Mouse (Mus musculus): ENCODE measurements at regions not wholly inside any gene's neighbourhood (a gene's known extent, or its start where the extent isn't known, plus 50 kb on each side); places are given as distances from the start of the nearest gene placed in this dataset.

GRCm38 (mm10) chr4:10242117-10242516, 632.2 kb upstream of the 2610301B20Rik start:
- in situ Hi-C loops (cut with MboI; ENCODE audit: low pct_ligation_motif_present, low pct_unique_long_range_greater_than_20kb, low sequenced_read_pairs), result no loop called here
- TF ChIP-seq SMC3 (IDR thresholded peaks at IDR 0.05; ENCODE audit: low read depth, low read length) (no peak), MAZ (IDR thresholded peaks at IDR 0.05; ENCODE audit: low read depth, low read length) (no peak), ELF1 (IDR thresholded peaks at IDR 0.05; ENCODE audit: low read depth, low read length) (no peak), BHLHE40 (IDR thresholded peaks at IDR 0.05; ENCODE audit: low read depth, low read length) (no peak), PAX5 (IDR thresholded peaks at IDR 0.05; ENCODE audit: low read length) (no peak), USF2 (conservative IDR thresholded peaks at IDR 0.05; ENCODE audit: low read depth, low read length) (no peak), TCF12 (IDR thresholded peaks at IDR 0.05; ENCODE audit: low read depth, low read length) (no peak), HCFC1 (IDR thresholded peaks at IDR 0.05; ENCODE audit: low read depth, low read length) (no peak), E2F4 (IDR thresholded peaks at IDR 0.05; ENCODE audit: insufficient replicate concordance, low read depth, low read length) (no peak)

GRCm38 (mm10) chr4:10242909-10243308, 631.4 kb upstream of the 2610301B20Rik start:
- H3K27ac ChIP-seq (ENCODE audit: insufficient read depth, low read depth), result no peak overlapping the region
- no peak overlapping the region for H3K4me2 ChIP-seq (ENCODE audit: insufficient read depth, low read depth, poor library complexity, severe bottlenecking)
- no peaks in the 10 kb centered on the region for H3K36me3 ChIP-seq (replicated peaks in 1 of 2; ENCODE audit: control insufficient read depth in 1 of 2, insufficient read depth in 1 of 2, low read length in 1 of 2)
- DNase-seq (ENCODE audit: extremely low read depth), result no peak
- in situ Hi-C loops (cut with MboI; ENCODE audit: low pct_ligation_motif_present, low pct_unique_long_range_greater_than_20kb, low sequenced_read_pairs), result no loop called here
- no peak overlapping the region for H3K9ac ChIP-seq (ENCODE audit: insufficient read depth, low read depth)
- TF ChIP-seq MYC (IDR thresholded peaks at IDR 0.05; ENCODE audit: low read depth, low read length) (no peak), ZC3H11A (IDR thresholded peaks at IDR 0.05; ENCODE audit: low read depth, low read length) (no peak)
- no peaks in the 10 kb centered on the region for H3K27me3 ChIP-seq (replicated peaks)
- H3K4me3 ChIP-seq (replicated peaks in 1 of 3; ENCODE audit: low read depth in 2 of 3, low read length in 2 of 3, poor library complexity in 1 of 3), result no peak overlapping the region
- no peaks in the 10 kb centered on the region for H3K9me3 ChIP-seq (replicated peaks; ENCODE audit: low read length)
- H3K4me1 ChIP-seq (ENCODE audit: control insufficient read depth in 1 of 2, insufficient read depth in 2 of 2), result no peaks in the 10 kb centered on the region
- H3K79me2 ChIP-seq (replicated peaks; ENCODE audit: control insufficient read depth, extremely low read depth, insufficient read depth, poor library complexity, severe bottlenecking), result no peaks in the 10 kb centered on the region
- dilution Hi-C loops (cut with MboI; ENCODE audit: extremely low pct_ligation_motif_present, extremely low pct_unique_long_range_greater_than_20kb, low sequenced_read_pairs), result no loop called here

More at GRCm38 (mm10) chr4:10242117-10242516, 632.2 kb upstream of the 2610301B20Rik start:
- H3K4me1 ChIP-seq (ENCODE audit: control insufficient read depth in 1 of 2, insufficient read depth in 2 of 2), result no peaks in the 10 kb centered on the region
- no peaks in the 10 kb centered on the region for H3K79me2 ChIP-seq (replicated peaks; ENCODE audit: control insufficient read depth, extremely low read depth, insufficient read depth, poor library complexity, severe bottlenecking)
- H3K27me3 ChIP-seq (replicated peaks), result no peaks in the 10 kb centered on the region
- DNase-seq (ENCODE audit: extremely low read depth), result no peak
- no peaks in the 10 kb centered on the region for H3K9me3 ChIP-seq (replicated peaks; ENCODE audit: low read length)
- no peaks in the 10 kb centered on the region for H3K36me3 ChIP-seq (replicated peaks in 1 of 2; ENCODE audit: control insufficient read depth in 1 of 2, insufficient read depth in 1 of 2, low read length in 1 of 2)
- H3K27ac ChIP-seq (ENCODE audit: insufficient read depth, low read depth), result no peak overlapping the region
- H3K4me3 ChIP-seq (replicated peaks in 1 of 3; ENCODE audit: low read depth in 2 of 3, low read length in 2 of 3, poor library complexity in 1 of 3), result no peak overlapping the region
- dilution Hi-C loops (cut with MboI; ENCODE audit: extremely low pct_ligation_motif_present, extremely low pct_unique_long_range_greater_than_20kb, low sequenced_read_pairs), result no loop called here
- H3K9ac ChIP-seq (ENCODE audit: insufficient read depth, low read depth), result no peak overlapping the region
- no peak overlapping the region for H3K4me2 ChIP-seq (ENCODE audit: insufficient read depth, low read depth, poor library complexity, severe bottlenecking)

GRCm38 (mm10) chr4:10254029-10254690, 620.1 kb upstream of the 2610301B20Rik start:
- Histone ChIP-seq H3K79me2 (replicated peaks; ENCODE audit: control insufficient read depth, extremely low read depth, insufficient read depth, poor library complexity, severe bottlenecking) (no peaks in the 10 kb centered on the region), H3K4me1 (ENCODE audit: control insufficient read depth in 1 of 2, insufficient read depth in 2 of 2) (peaks cover 7 to 13% of the 10 kb centered on the region in 2 experiments; a peak in 2 of 4 replicates), H3K9me3 (replicated peaks; ENCODE audit: low read length) (no peaks in the 10 kb centered on the region), H3K36me3 (replicated peaks in 1 of 2; ENCODE audit: control insufficient read depth in 1 of 2, insufficient read depth in 1 of 2, low read length in 1 of 2) (no peaks in the 10 kb centered on the region), H3K4me3 (replicated peaks in 1 of 3; ENCODE audit: low read depth in 2 of 3, low read length in 2 of 3, poor library complexity in 1 of 3) (no peak overlapping the region), H3K27ac (ENCODE audit: insufficient read depth, low read depth) (no peak overlapping the region), H3K4me2 (ENCODE audit: insufficient read depth, low read depth, poor library complexity, severe bottlenecking) (no peak overlapping the region), H3K9ac (ENCODE audit: insufficient read depth, low read depth) (no peak overlapping the region), H3K27me3 (replicated peaks) (no peaks in the 10 kb centered on the region)
- in situ Hi-C loops (cut with MboI; ENCODE audit: low pct_ligation_motif_present, low pct_unique_long_range_greater_than_20kb, low sequenced_read_pairs) (no loop called here), dilution Hi-C loops (cut with MboI; ENCODE audit: extremely low pct_ligation_motif_present, extremely low pct_unique_long_range_greater_than_20kb, low sequenced_read_pairs) (no loop called here)
- no peak for DNase-seq (ENCODE audit: extremely low read depth)
- TF ChIP-seq RAD21 (IDR thresholded peaks at IDR 0.05; ENCODE audit: low read depth, low read length) (no peak), CTCF (conservative IDR thresholded peaks at IDR 0.05 in 1 of 2, IDR thresholded peaks at IDR 0.05 in 1 of 2; ENCODE audit: low read depth in 2 of 2, low read length in 2 of 2) (no peak), MAFK (IDR thresholded peaks at IDR 0.05; ENCODE audit: insufficient replicate concordance, low read length) (no peak), ZC3H11A (IDR thresholded peaks at IDR 0.05; ENCODE audit: low read depth, low read length) (no peak), CHD2 (IDR thresholded peaks at IDR 0.05; ENCODE audit: low read length) (no peak), TBP (conservative IDR thresholded peaks at IDR 0.05; ENCODE audit: low read depth, low read length) (no peak), HCFC1 (IDR thresholded peaks at IDR 0.05; ENCODE audit: low read depth, low read length) (no peak), JUN (IDR thresholded peaks at IDR 0.05; ENCODE audit: insufficient read depth, low read depth, low read length) (no peak), ZKSCAN1 (IDR thresholded peaks at IDR 0.05; ENCODE audit: borderline replicate concordance, low read depth, low read length) (no peak), IRF4 (IDR thresholded peaks at IDR 0.05; ENCODE audit: low read depth, low read length) (no peak), NELFE (IDR thresholded peaks at IDR 0.05; ENCODE audit: low read depth, low read length) (no peak), E2F4 (IDR thresholded peaks at IDR 0.05; ENCODE audit: insufficient replicate concordance, low read depth, low read length) (no peak), ETS1 (conservative IDR thresholded peaks at IDR 0.05; ENCODE audit: low read depth, low read length) (no peak), SIN3A (IDR thresholded peaks at IDR 0.05; ENCODE audit: low read length) (no peak)
